Mouse (Mus musculus) spleen, postnatal 36 days (tissue): ENCODE measurements around the gene D330045A20Rik.
"Not testable (repeated sequence)": the region's sequence is repeated elsewhere in the genome, so short reads cannot be mapped to it uniquely, and the experiment has no call there.

ENCODE experiments used
- DNase-seq, 2 experiments: peaks; one replicate each; pipeline ENCODE4 v3.0.0; 2022; ENCODE audit warnings: low spot score in 2 of 2, mixed read lengths in 1 of 2

Gene D330045A20Rik

GRCm38 (mm10) chrX:139480022-139480894 is at the start of gene D330045A20Rik:
TSS of gene D330045A20Rik (plus strand) at chrX:139480367.
- no peak for DNase-seq

- no peak for DNase-seq
These were observed 47.6 kb upstream of the D330045A20Rik start for GRCm38 (mm10) chrX:139432550-139432949.

- DNase-seq, result no peak
These were observed 45.0 kb upstream of the D330045A20Rik start for GRCm38 (mm10) chrX:139435202-139435601.

GRCm38 (mm10) chrX:139441057-139441456 is 39.1 kb upstream of the D330045A20Rik start:
- not testable (repeated sequence) for DNase-seq

GRCm38 (mm10) chrX:139456812-139457211 is 23.4 kb upstream of the D330045A20Rik start:
- DNase-seq, result no peak

GRCm38 (mm10) chrX:139482083-139482482 is 1.9 kb downstream of the D330045A20Rik start:
- no peak for DNase-seq

- DNase-seq, result no peak
These were observed 4.8 kb downstream of the D330045A20Rik start for GRCm38 (mm10) chrX:139484974-139485373.

GRCm38 (mm10) chrX:139516156-139516555 is 36.0 kb downstream of the D330045A20Rik start:
- no peak for DNase-seq

GRCm38 (mm10) chrX:139519251-139519650 is 39.1 kb downstream of the D330045A20Rik start:
- DNase-seq, result no peak

GRCm38 (mm10) chrX:139524303-139525091 is 44.3 kb downstream of the D330045A20Rik start:
- DNase-seq, result no peak

- DNase-seq, result no peak
These were observed 45.6 kb downstream of the D330045A20Rik start for GRCm38 (mm10) chrX:139525724-139526123.

GRCm38 (mm10) chrX:139526984-139527383 is 46.8 kb downstream of the D330045A20Rik start:
- DNase-seq, result no peak

- no peak for DNase-seq
These were observed 49.5 kb downstream of the D330045A20Rik start for GRCm38 (mm10) chrX:139529678-139530077.

GRCm38 (mm10) chrX:139532293-139532692 is 52.1 kb downstream of the D330045A20Rik start:
- no peak for DNase-seq

GRCm38 (mm10) chrX:139537641-139538397 is 57.7 kb downstream of the D330045A20Rik start:
- no peak for DNase-seq

GRCm38 (mm10) chrX:139543726-139544125 is 63.6 kb downstream of the D330045A20Rik start:
- DNase-seq, result no peak

GRCm38 (mm10) chrX:139550456-139550855 is 70.3 kb downstream of the D330045A20Rik start:
- DNase-seq, result no peak

- no peak for DNase-seq
These were observed 71.9 kb downstream of the D330045A20Rik start for GRCm38 (mm10) chrX:139552090-139552489.

GRCm38 (mm10) chrX:139562255-139562924 is 82.2 kb downstream of the D330045A20Rik start:
- DNase-seq, result no peak

- no peak for DNase-seq
These were observed 82.8 kb downstream of the D330045A20Rik start, which contains the start of gene Rnf128 for GRCm38 (mm10) chrX:139562925-139563461. TSS of gene Rnf128 (plus strand) at chrX:139563316.

GRCm38 (mm10) chrX:139570054-139570453 is 89.9 kb downstream of the D330045A20Rik start:
- DNase-seq, result no peak
